Mouse (Mus musculus): ENCODE results near the gene Hoxa10.

Hoxa10 gene

GRCm38 (mm10) chr6:52245040-52245756 lies 4.5 kb upstream of the Hoxa10 start:
- DNase-seq (ENCODE audit: inconsistent ontology term) = no peak

- DNase-seq (ENCODE audit: inconsistent ontology term) = no peak
Measured at GRCm38 (mm10) chr6:52244471-52245039, 3.9 kb upstream of the Hoxa10 start.

DNA sequence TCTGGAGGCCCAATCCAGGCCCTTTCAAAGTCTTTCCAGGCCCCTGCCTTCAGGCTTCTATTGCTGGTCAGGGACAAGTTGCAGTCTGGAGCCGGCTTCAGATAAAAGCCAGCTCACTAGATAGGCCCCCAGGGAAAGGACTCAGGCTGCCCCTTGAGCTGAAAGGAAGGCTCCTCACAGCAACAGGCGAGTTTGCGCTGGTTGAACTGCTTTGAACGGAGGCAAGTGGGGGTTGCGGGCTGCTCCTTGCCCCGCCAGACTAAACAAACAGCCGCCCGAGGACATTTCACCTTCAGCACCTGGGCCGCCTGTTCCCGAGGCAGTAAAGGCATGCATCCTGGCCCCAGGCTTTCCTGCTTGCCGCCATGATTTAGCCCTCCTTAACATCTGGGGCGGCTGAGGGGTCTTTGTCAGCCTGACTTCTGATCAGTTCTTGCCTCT lies 3.0 kb upstream of the Hoxa10 start:
- no peak for DNase-seq (ENCODE audit: inconsistent ontology term)

- DNase-seq (ENCODE audit: inconsistent ontology term) = no peak
Measured at GRCm38 (mm10) chr6:52242801-52243332, 2.2 kb upstream of the Hoxa10 start.

DNA sequence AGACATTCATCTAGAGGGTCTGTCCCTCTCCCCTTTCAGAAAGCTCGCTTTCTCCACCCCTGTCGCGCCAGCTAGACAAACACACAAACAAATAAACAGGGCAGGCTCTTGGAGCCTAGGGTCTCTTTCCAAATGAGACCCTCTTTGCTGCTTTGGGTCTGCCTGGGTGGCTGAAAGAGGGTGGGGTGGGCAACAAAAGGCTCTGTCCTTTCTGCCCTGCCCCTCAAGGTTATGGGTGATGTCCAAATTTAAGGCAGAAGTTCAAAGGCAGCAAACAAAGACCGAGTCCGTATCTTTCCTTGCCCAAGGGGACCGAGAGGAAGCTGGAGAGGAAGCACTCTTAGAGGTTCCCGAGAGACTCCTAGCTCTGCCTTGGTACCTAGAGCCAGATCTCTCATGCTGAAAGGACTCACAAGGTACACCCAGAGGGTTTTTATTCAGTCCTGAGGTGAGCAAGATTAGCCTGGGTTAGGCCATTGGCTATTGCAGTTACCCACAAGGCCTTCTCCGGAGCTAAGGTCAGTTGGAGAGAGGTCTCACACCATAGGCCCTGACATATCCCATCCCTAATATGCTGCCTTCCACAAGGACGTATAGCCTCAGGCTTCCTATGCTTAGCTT lies 457 bp upstream of the Hoxa10 start:
- DNase-seq (ENCODE audit: inconsistent ontology term) = no peak

GRCm38 (mm10) chr6:52239625-52240388 lies 847 bp downstream of the Hoxa10 start:
- DNase-seq (ENCODE audit: inconsistent ontology term) = no peak

GRCm38 (mm10) chr6:52238976-52239375 lies 1.7 kb downstream of the Hoxa10 start:
- no peak for DNase-seq (ENCODE audit: inconsistent ontology term)

DNA sequence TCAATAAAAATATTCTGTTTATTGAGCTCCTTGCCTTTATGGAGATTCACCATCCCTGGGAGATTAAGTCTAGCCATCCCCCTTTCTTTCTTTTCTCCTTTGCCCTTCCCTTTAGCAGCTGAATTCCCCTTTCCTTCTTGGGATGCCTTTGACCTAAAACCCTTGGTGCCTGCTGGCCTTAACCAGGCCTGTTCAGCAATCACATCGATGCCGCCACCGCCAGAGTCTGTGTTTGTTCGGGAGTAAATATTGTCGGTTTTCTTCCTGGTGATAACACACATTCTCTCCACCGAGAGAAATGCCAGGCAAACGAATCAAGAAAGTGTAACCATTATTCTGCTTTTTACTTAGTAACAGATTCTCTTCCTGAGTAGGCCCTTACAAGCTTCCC lies 2.5 kb downstream of the Hoxa10 start:
- no peak for DNase-seq (ENCODE audit: inconsistent ontology term)

- no peak for DNase-seq (ENCODE audit: inconsistent ontology term)
Measured at GRCm38 (mm10) chr6:52237346-52238154, 3.1 kb downstream of the Hoxa10 start.

GRCm38 (mm10) chr6:52236806-52237205 lies 3.8 kb downstream of the Hoxa10 start:
- DNase-seq (ENCODE audit: inconsistent ontology term) = no peak

DNA sequence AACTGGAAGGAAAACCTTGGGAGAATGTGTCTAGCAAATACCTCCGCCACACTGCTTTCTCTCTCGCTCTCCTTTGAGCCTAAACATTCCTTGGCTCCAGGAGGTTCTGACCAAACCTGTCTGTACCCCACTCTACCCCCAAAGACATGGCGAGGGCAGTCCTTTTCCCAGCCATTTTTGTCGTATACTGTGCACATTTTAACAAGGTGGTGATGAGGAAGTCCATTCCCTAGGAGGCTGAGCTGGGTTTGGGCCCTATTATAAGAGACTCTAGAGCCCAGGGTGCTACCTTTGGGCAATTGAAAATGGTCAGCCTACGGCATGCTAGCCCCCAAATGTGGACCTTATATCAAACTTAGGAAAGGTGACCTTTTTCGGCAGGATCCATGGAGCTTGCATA lies 4.8 kb downstream of the Hoxa10 start:
- DNase-seq (ENCODE audit: inconsistent ontology term) = no peak

- DNase-seq (ENCODE audit: inconsistent ontology term) = no peak
Measured at GRCm38 (mm10) chr6:52235267-52235666, 5.4 kb downstream of the Hoxa10 start.

DNA sequence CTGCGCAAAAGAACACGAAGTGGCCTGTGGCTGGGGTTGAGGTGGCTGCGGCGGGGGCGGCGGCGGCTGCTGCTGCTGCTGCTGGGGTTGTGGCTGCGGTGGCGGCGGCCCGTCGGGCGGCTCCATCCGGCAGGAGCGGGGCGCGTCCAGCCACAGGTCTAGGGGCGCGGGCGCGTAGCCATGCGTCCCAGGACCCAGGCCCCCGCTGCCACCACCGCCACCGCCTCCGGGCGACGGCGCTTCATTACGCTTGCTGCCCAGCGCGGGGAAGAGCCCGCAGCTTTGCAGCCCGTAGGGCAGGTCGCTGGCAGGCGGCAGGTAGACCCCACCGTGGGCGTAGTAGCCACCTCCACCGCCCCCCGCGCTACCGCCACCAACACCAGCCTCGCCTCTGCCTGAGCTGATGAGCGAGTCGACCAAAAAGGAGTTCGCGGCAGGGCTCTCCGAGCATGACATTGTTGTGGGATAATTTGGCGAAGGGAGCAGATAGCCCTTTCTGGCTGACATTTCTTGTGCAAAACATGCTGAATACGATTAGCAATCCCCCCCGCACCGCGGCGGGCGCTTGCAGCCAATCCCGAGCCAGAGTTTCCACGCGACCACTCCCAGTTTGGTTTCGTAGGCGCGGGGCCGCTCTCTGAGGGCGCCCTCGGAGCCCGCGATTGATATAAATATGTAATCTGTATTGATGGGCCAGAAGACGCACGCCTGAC lies 6.1 kb downstream of the Hoxa10 start:
- no peak for DNase-seq (ENCODE audit: inconsistent ontology term)

GRCm38 (mm10) chr6:52233546-52234427 lies 6.9 kb downstream of the Hoxa10 start:
- no peak for DNase-seq (ENCODE audit: inconsistent ontology term)

DNA sequence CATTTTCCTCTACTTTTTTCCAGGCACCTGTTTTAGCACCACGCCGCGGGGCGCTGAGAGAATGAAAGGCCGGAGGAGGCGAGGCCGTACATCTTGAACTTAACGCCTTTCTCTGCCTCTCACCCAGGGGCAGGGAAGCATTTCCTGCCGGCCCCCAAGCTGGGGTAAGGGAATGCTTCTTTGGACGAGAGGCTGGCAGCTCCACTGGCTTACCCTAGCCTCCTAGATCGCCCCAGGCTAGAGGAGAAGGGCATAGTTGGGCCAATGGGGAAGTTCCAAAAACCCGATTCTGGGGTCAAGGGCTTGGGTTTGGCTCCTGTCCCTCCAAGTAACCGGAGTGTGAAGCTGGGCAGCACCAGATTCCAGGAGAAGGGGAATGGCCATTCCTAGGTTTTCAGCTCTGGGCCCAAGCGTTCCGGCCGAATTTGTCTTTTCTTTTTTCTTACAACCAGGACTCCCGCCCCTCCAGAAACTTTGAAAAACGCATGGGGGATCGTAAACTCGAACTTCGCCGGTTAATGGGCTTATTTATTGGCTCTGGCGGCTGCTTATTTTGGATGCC lies 7.6 kb downstream of the Hoxa10 start:
- DNase-seq (ENCODE audit: inconsistent ontology term) = no peak

GRCm38 (mm10) chr6:52232568-52232965 lies 8.1 kb downstream of the Hoxa10 start:
- no peak for DNase-seq (ENCODE audit: inconsistent ontology term)

GRCm38 (mm10) chr6:52231885-52232567 lies 8.6 kb downstream of the Hoxa10 start:
- DNase-seq (ENCODE audit: inconsistent ontology term) = no peak

DNA sequence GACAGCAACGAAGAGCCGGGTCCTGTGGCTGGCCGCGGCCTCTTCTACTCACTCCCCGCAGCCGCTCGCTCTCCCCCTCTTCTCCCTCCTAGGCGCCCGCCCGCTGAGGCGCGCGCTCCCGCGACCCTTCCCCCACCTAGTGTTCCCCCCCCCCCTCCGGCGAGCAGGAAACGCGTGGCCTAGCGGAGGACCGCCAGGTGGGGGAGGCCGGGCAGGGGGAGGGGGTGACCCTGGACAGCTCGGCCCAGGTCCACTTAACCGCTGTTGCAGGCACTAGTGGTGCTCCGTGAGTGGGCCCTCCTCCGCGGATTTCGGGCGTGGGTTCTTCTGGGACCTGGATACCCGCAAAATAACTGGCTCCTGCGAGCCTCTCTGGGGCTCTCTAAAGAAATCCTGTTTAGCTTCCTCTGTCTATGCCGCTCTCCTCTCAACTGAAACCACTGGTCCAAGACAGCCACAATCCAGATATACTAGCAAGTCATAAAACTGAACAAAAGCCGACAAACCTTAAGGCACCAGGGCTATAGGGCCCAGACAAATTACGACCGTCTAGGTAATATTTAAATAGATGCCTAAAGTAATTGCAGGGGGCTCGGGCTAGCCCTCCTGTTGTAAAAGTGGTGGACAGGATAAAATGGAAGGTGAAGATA lies 10.0 kb downstream of the Hoxa10 start, which contains the start of gene Hoxa9:
Gene Hoxa9 (minus strand): TSS at position 574 of the 650 bp plus-strand sequence.
- no peak for DNase-seq (ENCODE audit: inconsistent ontology term)

All from Muller cell, postnatal 12 days (primary cell).